Mouse (Mus musculus) bone marrow, adult 2 months (tissue): Measurements from ENCODE around the gene Dtx1.

Source experiments
- CTCF ChIP-seq: fragments of 200-500 bp; IDR thresholded peaks from 2 replicates; pipeline ENCODE4 v1.5.1; 2011; ENCODE audit warnings: low read length, control low read depth; ENCODE audit not compliant: control insufficient read depth, insufficient read depth
- POLR2A ChIP-seq: fragments of 200-500 bp; IDR thresholded peaks from 2 replicates; pipeline ENCODE4 v1.6.1; 2011; ENCODE audit warnings: low read depth, mild to moderate bottlenecking, control low read depth, low read length, borderline replicate concordance; ENCODE audit not compliant: control insufficient read depth

DNA sequence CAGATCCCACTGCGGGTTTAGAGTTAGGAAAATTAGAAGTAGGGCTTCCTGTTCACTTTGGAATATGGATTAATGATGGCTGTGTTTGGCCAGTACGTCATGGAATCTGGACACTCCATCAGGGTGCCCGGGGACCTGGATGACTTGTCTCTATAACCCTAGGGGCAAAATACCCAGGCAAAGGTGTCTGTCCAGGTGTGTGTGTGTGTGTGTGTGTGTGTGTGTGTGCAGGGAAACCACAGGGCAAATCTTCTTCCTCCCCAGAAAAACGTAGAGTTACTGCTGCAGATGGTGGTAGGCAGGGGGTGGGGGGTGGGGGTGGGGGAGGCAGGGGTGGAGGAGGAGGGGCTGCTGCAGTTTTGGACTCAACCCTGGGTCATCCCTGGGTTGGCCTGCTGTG lies 64.4 kb downstream of the Dtx1 start:
- TF ChIP-seq CTCF (no peak), POLR2A (no peak)
